Mouse (Mus musculus): ENCODE measurements at regions not wholly inside any gene's neighbourhood (a gene's known extent, or its start where the extent isn't known, plus 50 kb on each side); places are given as distances from the start of the nearest gene placed in this dataset.
A peak's percentile ranks its signal among the peaks of the same experiment; 100 is the strongest.

GRCm38 (mm10) chr4:114711082-114711481 lies 110.4 kb upstream of the Gm12830 start:
- Histone ChIP-seq H3K27ac (ENCODE audit: low read depth) (no peak overlapping the region), H3K4me2 (ENCODE audit: low read length) (no peak overlapping the region), H3K27me3 (replicated peaks; ENCODE audit: control insufficient read depth, insufficient read depth, low read length) (no peaks in the 10 kb centered on the region), H3K4me3 (ENCODE audit: low read depth, low read length) (no peak overlapping the region), H3K4me1 (replicated peaks; ENCODE audit: control insufficient read depth, insufficient read depth, low read length) (no peaks in the 10 kb centered on the region), H3K9me3 (ENCODE audit: control insufficient read depth, low read length) (no peaks in the 10 kb centered on the region), H3K36me3 (ENCODE audit: control insufficient read depth, insufficient read depth, low read length) (no peaks in the 10 kb centered on the region), H3K9ac (ENCODE audit: low read length) (no peak overlapping the region)
- no peak for DNase-seq (ENCODE audit: low spot score)
- WGBS: 71% methylated on average over 3 of the region's 3 CpGs
- no peak for ATAC-seq (replicated peaks; ENCODE audit: low FRiP score, low TSS enrichment, low read depth)

GRCm38 (mm10) chr4:114712005-114712665 lies 109.4 kb upstream of the Gm12830 start:
- Histone ChIP-seq H3K36me3 (ENCODE audit: control insufficient read depth, insufficient read depth, low read length) (no peaks in the 10 kb centered on the region), H3K9ac (ENCODE audit: low read length) (no peak overlapping the region), H3K4me1 (replicated peaks; ENCODE audit: control insufficient read depth, insufficient read depth, low read length) (no peaks in the 10 kb centered on the region), H3K27me3 (replicated peaks; ENCODE audit: control insufficient read depth, insufficient read depth, low read length) (no peaks in the 10 kb centered on the region), H3K4me2 (ENCODE audit: low read length) (no peak overlapping the region), H3K4me3 (ENCODE audit: low read depth, low read length) (no peak overlapping the region), H3K27ac (ENCODE audit: low read depth) (no peak overlapping the region), H3K9me3 (ENCODE audit: control insufficient read depth, low read length) (no peaks in the 10 kb centered on the region)
- 23% methylated on average over 7 of the region's 7 CpGs for WGBS
- ATAC-seq (replicated peaks; ENCODE audit: low FRiP score, low TSS enrichment, low read depth) (no peak), DNase-seq (ENCODE audit: low spot score) (no peak)

- no peak overlapping the region for H3K4me3 ChIP-seq (ENCODE audit: low read depth, low read length)
- no peaks in the 10 kb centered on the region for H3K36me3 ChIP-seq (ENCODE audit: control insufficient read depth, insufficient read depth, low read length)
- WGBS: 62% methylated on average over 4 of the region's 4 CpGs
- H3K27me3 ChIP-seq (replicated peaks; ENCODE audit: control insufficient read depth, insufficient read depth, low read length): no peaks in the 10 kb centered on the region
- H3K9me3 ChIP-seq (ENCODE audit: control insufficient read depth, low read length): no peaks in the 10 kb centered on the region
- no peak for DNase-seq (ENCODE audit: low spot score)
- no peak overlapping the region for H3K4me2 ChIP-seq (ENCODE audit: low read length)
- ATAC-seq (replicated peaks; ENCODE audit: low FRiP score, low TSS enrichment, low read depth): no peak
- H3K9ac ChIP-seq (ENCODE audit: low read length): no peak overlapping the region
- no peaks in the 10 kb centered on the region for H3K4me1 ChIP-seq (replicated peaks; ENCODE audit: control insufficient read depth, insufficient read depth, low read length)
- H3K27ac ChIP-seq (ENCODE audit: low read depth): no peak overlapping the region
Observed at GRCm38 (mm10) chr4:114712921-114713527, 108.5 kb upstream of the Gm12830 start.

GRCm38 (mm10) chr4:114716703-114717102 lies 104.8 kb upstream of the Gm12830 start:
- 67% methylated on average over 2 of the region's 2 CpGs for WGBS
- no peak for DNase-seq (ENCODE audit: low spot score)
- Histone ChIP-seq H3K4me1 (replicated peaks; ENCODE audit: control insufficient read depth, insufficient read depth, low read length) (no peaks in the 10 kb centered on the region), H3K9ac (ENCODE audit: low read length) (no peak overlapping the region), H3K27me3 (replicated peaks; ENCODE audit: control insufficient read depth, insufficient read depth, low read length) (no peaks in the 10 kb centered on the region), H3K4me3 (ENCODE audit: low read depth, low read length) (no peak overlapping the region), H3K9me3 (ENCODE audit: control insufficient read depth, low read length) (no peaks in the 10 kb centered on the region), H3K36me3 (ENCODE audit: control insufficient read depth, insufficient read depth, low read length) (no peaks in the 10 kb centered on the region), H3K4me2 (ENCODE audit: low read length) (no peak overlapping the region), H3K27ac (ENCODE audit: low read depth) (no peak overlapping the region)
- no peak for ATAC-seq (replicated peaks; ENCODE audit: low FRiP score, low TSS enrichment, low read depth)

GRCm38 (mm10) chr4:114720696-114721095 lies 100.8 kb upstream of the Gm12830 start:
- DNase-seq (ENCODE audit: low spot score): no peak
- Histone ChIP-seq H3K9me3 (ENCODE audit: control insufficient read depth, low read length) (no peaks in the 10 kb centered on the region), H3K27ac (ENCODE audit: low read depth) (no peak overlapping the region), H3K36me3 (ENCODE audit: control insufficient read depth, insufficient read depth, low read length) (no peaks in the 10 kb centered on the region), H3K4me2 (ENCODE audit: low read length) (no peak overlapping the region), H3K4me1 (replicated peaks; ENCODE audit: control insufficient read depth, insufficient read depth, low read length) (no peaks in the 10 kb centered on the region), H3K27me3 (replicated peaks; ENCODE audit: control insufficient read depth, insufficient read depth, low read length) (no peaks in the 10 kb centered on the region), H3K4me3 (ENCODE audit: low read depth, low read length) (no peak overlapping the region), H3K9ac (ENCODE audit: low read length) (no peak overlapping the region)
- WGBS: 55% methylated on average over 3 of the region's 3 CpGs
- ATAC-seq (replicated peaks; ENCODE audit: low FRiP score, low TSS enrichment, low read depth): no peak

GRCm38 (mm10) chr4:114721386-114721785 lies 100.1 kb upstream of the Gm12830 start:
- Histone ChIP-seq H3K27ac (ENCODE audit: low read depth) (no peak overlapping the region), H3K27me3 (replicated peaks; ENCODE audit: control insufficient read depth, insufficient read depth, low read length) (no peaks in the 10 kb centered on the region), H3K4me1 (replicated peaks; ENCODE audit: control insufficient read depth, insufficient read depth, low read length) (no peaks in the 10 kb centered on the region), H3K4me3 (ENCODE audit: low read depth, low read length) (no peak overlapping the region), H3K9me3 (ENCODE audit: control insufficient read depth, low read length) (no peaks in the 10 kb centered on the region), H3K36me3 (ENCODE audit: control insufficient read depth, insufficient read depth, low read length) (no peaks in the 10 kb centered on the region), H3K4me2 (ENCODE audit: low read length) (no peak overlapping the region), H3K9ac (ENCODE audit: low read length) (no peak overlapping the region)
- WGBS: 55% methylated on average over 2 of the region's 2 CpGs
- ATAC-seq (replicated peaks; ENCODE audit: low FRiP score, low TSS enrichment, low read depth) (no peak), DNase-seq (ENCODE audit: low spot score) (no peak)

- no peaks in the 10 kb centered on the region for H3K27me3 ChIP-seq (replicated peaks; ENCODE audit: control insufficient read depth, insufficient read depth, low read length)
- no peak overlapping the region for H3K4me3 ChIP-seq (ENCODE audit: low read depth, low read length)
- DNase-seq (ENCODE audit: low spot score): no peak
- no peak overlapping the region for H3K27ac ChIP-seq (ENCODE audit: low read depth)
- H3K9ac ChIP-seq (ENCODE audit: low read length): no peak overlapping the region
- no peak for ATAC-seq (replicated peaks; ENCODE audit: low FRiP score, low TSS enrichment, low read depth)
- no peaks in the 10 kb centered on the region for H3K9me3 ChIP-seq (ENCODE audit: control insufficient read depth, low read length)
- no peaks in the 10 kb centered on the region for H3K4me1 ChIP-seq (replicated peaks; ENCODE audit: control insufficient read depth, insufficient read depth, low read length)
- H3K36me3 ChIP-seq (ENCODE audit: control insufficient read depth, insufficient read depth, low read length): no peaks in the 10 kb centered on the region
- H3K4me2 ChIP-seq (ENCODE audit: low read length): no peak overlapping the region
- WGBS: 87% methylated on average over 11 of the region's 11 CpGs
Observed at GRCm38 (mm10) chr4:114728235-114729000, 93.1 kb upstream of the Gm12830 start.

- H3K4me3 ChIP-seq (ENCODE audit: low read depth, low read length): no peak overlapping the region
- ATAC-seq (replicated peaks; ENCODE audit: low FRiP score, low TSS enrichment, low read depth) (no peak), DNase-seq (ENCODE audit: low spot score) (peak; percentile 36)
- H3K27me3 ChIP-seq (replicated peaks; ENCODE audit: control insufficient read depth, insufficient read depth, low read length): no peaks in the 10 kb centered on the region
- H3K4me1 ChIP-seq (replicated peaks; ENCODE audit: control insufficient read depth, insufficient read depth, low read length): no peaks in the 10 kb centered on the region
- WGBS: 85% methylated on average over 10 of the region's 10 CpGs
- no peak overlapping the region for H3K27ac ChIP-seq (ENCODE audit: low read depth)
- no peaks in the 10 kb centered on the region for H3K9me3 ChIP-seq (ENCODE audit: control insufficient read depth, low read length)
- no peak overlapping the region for H3K4me2 ChIP-seq (ENCODE audit: low read length)
- no peak overlapping the region for H3K9ac ChIP-seq (ENCODE audit: low read length)
- no peaks in the 10 kb centered on the region for H3K36me3 ChIP-seq (ENCODE audit: control insufficient read depth, insufficient read depth, low read length)
Observed at GRCm38 (mm10) chr4:114733256-114734004, 88.1 kb upstream of the Gm12830 start.

All from intestine, embryonic 14.5 days (tissue).